Mouse (Mus musculus): ENCODE data around the gene Mettl18.
"Not testable (repeated sequence)": the region's sequence is repeated elsewhere in the genome, so short reads cannot be mapped to it uniquely, and the experiment has no call there.

Gene Mettl18

GRCm38 (mm10) chr1:163994721-163995608 is at the start of gene Mettl18, which contains the start of gene BC055324:
Mettl18 (plus strand) TSS chr1:163994889.
BC055324 (minus strand) TSS chr1:163994796.
- DNase-seq (ENCODE audit: low spot score), result peak; percentile 89

DNA sequence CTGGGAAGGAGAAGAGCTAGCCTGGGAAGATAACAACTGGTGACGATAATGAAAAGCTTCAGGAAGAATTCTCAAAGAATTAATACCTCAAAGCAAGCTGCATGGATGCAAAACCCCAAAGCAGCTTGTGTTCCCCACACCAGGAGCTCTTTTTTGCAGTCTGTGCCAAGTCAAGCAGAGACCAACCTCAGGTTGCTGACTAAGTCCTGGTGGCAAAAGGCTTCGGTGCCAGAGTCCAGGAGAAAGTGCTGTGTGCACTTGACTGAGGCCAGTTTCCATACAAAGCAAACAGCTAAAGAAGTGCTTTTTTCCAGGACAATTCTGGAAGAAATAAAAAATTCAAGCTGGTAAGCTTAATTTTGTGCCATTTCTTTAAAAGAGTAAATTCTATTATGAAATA is 41.3 kb upstream of the Mettl18 start:
- no peak for DNase-seq (ENCODE audit: low spot score)

DNA sequence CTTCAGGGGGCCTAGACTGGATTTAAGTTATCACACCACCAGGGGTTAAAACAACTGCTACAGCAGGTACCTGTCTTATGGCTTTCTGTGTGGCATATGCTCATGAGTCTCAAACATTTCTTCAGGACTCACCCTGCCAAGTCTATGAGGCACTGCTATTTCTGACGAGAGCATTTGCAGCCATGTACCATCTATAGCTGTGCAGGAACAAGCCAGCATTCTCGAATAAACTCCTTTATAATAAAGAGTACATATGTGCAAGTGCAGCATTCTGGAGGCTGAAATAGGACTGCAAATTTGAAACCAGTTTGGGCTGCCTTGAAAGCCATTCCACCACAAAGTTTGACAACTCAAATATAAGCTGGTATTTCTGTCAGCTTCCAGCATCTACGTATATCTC is 36.7 kb upstream of the Mettl18 start:
- no peak for DNase-seq (ENCODE audit: low spot score)

GRCm38 (mm10) chr1:163964008-163964689 is 30.5 kb upstream of the Mettl18 start:
- no peak for DNase-seq (ENCODE audit: low spot score)

- DNase-seq (ENCODE audit: low spot score), result no peak
Observed at GRCm38 (mm10) chr1:163974471-163974870, 20.2 kb upstream of the Mettl18 start.

DNA sequence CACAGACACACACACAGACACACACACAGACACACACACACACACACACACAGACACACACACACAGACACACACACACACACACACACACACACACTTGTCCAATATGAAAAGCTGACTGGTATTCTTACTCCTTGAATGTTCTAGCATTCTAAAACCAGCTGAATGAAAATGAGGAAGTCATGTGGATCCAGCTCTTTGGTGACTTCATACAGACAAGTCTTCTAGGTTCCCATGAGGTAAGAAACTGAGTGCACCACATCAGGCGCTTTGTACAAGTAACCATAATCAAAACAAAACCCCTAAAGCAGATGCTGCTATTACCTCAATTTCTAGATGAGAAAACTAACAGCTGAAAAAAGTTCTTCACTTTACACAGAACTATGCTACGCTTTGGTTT is 19.6 kb upstream of the Mettl18 start:
- DNase-seq (ENCODE audit: low spot score), result no peak

DNA sequence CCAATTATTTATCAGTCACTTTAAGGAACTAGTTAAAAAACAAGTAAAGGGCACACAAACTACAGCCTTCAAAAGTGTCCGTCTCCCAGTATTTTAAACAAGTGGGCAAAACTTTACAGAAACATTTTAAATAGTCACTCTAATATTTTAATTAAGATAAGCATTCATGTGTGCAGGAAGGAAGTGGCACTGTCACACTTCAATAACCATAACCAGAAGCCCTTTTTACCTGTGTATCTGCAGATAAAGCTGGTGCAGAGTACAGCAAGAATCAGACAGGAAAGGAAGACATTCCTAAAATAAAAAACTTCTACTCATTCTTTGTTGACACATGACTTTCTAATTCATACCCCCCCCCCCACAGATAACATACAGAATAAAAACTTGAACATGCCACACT is 18.2 kb upstream of the Mettl18 start:
- no peak for DNase-seq (ENCODE audit: low spot score)

- DNase-seq (ENCODE audit: low spot score), result no peak
Observed at GRCm38 (mm10) chr1:163992371-163992770, 2.3 kb upstream of the Mettl18 start.

GRCm38 (mm10) chr1:163994173-163994720 is 442 bp upstream of the Mettl18 start:
- DNase-seq (ENCODE audit: low spot score), result no peak

GRCm38 (mm10) chr1:163995609-163995913 is 872 bp downstream of the Mettl18 start:
- DNase-seq (ENCODE audit: low spot score), result no peak

GRCm38 (mm10) chr1:164001831-164002452 is 7.3 kb downstream of the Mettl18 start:
- DNase-seq (ENCODE audit: low spot score), result no peak

DNA sequence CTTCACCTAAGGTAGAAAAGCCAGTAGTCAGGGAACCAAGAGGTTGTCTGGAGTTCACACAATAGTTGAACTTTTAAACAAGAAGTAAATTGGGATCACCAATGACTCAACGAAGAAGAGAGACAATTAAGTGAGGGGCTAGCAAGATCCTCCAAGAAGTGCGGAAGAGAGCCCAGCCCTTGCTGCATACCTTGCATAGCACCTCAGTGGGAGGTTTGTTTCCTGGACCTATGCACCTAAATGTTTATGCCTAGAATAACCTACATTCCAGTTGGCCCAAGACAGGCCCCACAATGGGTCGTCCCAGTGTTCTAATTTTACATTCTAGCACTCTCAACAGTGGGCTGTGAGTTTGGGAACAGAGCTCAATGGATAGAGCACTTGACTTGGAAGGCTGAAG is 9.6 kb downstream of the Mettl18 start:
- DNase-seq (ENCODE audit: low spot score), result no peak

- peak; percentile 8 for DNase-seq (ENCODE audit: low spot score)
Observed at GRCm38 (mm10) chr1:164009235-164009634, 14.5 kb downstream of the Mettl18 start.

DNA sequence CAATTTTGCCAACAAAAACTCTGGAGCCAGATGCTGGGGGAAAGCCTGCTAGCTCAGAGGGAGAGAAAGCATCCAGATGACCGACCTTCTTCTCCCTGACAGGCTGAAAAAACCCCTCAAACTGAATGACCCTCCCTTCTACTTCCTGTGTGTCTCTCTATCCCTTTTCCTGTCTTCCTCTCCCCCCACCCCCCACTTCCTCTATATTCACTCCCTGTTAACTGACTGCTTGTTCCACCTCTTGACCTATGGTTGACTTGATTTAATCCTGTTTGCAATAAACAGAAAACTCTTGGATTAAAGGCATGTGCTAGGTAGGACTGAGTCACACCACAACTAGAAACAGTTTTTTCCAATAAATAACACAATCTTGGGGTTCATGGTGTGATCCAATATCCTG is 19.9 kb downstream of the Mettl18 start:
- no peak for DNase-seq (ENCODE audit: low spot score)

DNA sequence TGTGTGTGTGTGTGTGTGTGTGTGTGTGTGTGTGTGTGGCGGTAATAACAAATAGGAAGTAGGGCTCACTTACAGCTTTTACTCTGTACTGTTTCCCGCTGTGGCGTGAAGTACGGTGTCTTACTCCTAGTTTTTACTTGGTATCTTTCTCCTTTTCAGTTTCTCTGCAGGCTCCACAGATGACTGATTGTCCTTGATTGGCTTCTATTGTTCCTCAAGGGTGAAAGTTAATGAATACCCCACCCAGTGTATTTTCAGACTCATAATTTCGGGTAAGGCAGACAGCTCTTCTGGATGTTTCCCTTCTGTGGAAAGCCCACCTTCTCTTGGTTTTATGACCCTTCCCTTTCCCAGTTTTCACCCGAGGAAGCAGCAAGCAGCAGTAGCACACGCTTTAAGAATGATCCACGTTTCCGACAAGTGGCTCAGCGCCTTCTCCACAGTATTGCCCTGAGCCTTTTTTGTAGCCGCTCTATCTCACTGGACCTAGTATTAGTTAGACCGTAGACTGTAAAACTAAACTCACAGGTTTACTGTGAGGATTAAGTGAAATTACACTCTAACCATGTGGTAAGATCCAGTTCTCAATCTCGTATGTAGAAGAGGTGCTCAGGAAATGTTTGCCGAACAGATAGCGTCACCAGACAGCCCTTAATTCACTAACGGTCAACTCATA is 23.7 kb downstream of the Mettl18 start:
- DNase-seq (ENCODE audit: low spot score), result no peak

DNA sequence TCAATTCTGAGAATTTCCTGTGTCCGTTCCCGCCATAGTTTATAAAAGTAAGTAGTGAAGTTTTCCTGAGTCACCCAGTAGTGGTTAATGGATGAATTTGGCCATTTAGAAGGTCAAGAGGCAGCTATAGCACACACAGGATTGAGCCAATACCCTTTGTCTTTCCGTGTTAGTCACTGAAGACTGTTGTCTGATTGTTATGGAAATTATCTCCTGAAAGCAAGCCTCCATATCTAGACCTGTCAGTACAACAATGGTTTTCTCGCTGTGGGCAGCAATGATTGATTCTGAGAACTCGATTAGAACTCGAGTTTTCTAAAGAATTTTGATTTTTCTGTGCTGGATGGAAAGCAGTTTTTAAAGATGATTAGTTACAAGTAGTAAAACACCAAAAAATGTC is 25.1 kb downstream of the Mettl18 start:
- no peak for DNase-seq (ENCODE audit: low spot score)

DNA sequence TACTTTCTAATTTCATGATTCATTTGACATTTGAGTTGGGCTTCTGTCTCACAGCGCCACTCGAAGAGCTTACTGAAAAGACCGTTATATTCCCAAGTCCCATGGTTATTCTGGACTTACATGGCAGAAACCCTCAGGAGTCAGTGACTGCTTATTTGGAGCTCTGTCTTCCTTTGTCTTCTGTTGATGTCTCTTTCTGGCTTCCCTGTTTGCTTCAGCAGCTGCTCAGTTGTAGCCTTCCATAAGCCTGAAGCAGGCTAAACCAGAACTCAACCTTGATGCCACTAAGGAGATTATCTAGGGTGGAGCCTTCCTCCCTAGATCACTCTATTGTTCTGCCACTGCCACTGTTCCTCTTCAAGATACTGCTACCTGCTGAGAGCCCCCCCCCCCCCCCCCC is 26.1 kb downstream of the Mettl18 start:
- DNase-seq (ENCODE audit: low spot score), result not testable (repeated sequence)

DNA sequence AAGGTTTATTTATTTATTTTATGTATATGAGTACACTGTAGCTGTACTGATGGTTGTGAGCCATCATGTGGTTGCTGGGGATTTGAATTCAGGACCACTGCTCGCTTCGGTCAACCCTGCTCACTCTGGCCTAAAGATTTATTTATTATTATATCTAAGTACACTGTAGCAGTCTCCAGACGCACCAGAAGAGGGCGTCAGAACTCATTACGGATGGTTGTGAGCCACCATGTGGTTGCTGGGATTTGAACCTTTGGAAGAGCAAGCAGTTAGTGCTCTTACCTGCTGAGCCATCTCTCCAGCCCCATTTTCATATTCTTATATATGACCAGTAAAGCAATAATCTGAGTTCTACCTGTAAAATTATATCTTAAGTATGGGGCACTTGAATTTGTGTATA is 27.4 kb downstream of the Mettl18 start:
- DNase-seq (ENCODE audit: low spot score), result not testable (repeated sequence)

- no peak for DNase-seq (ENCODE audit: low spot score)
Observed at GRCm38 (mm10) chr1:164025685-164026084, 31.0 kb downstream of the Mettl18 start.

- DNase-seq (ENCODE audit: low spot score), result no peak
Observed at GRCm38 (mm10) chr1:164027416-164027815, 32.7 kb downstream of the Mettl18 start.

DNA sequence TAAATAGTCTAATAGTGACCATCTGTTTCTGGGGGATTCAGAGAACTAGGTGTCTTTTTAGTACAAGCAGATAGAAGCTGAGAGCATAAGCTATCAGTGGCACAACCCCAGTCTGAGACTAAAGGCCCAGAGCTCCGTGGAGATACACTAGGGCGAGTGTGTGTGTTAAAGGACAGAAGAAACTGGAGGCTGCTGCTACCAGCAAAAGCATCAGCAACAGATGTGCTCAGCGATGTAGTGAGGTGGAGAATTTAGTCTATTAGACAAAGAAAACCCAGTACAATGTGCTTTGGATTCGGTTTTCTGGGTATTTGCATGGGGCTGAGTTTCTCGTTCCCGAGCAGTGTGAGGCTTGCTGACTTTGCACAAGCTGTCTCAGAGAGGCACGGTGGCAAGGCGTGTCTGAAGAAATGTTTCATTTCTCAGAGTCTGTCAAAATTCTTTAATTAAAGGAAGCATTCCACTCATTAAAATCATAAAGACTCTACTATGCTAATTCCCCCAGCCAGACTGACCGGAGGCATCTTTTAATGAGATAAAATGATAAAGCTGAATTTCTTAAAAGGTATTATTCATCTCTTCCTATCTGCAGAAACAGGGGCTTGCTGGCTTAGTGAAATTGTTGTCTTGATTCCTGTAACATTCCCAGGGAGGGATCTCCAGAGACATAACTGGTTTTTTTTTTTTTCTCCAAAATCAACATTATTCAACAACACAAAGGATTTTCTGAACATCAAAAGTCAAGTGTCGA is 45.9 kb downstream of the Mettl18 start:
- no peak for DNase-seq (ENCODE audit: low spot score)
